Mouse (Mus musculus): Measurements from ENCODE around the gene Gm47969.
"Not testable (repeated sequence)": the region's sequence is repeated elsewhere in the genome, so short reads cannot be mapped to it uniquely, and the experiment has no call there.

The Gm47969 gene

DNA sequence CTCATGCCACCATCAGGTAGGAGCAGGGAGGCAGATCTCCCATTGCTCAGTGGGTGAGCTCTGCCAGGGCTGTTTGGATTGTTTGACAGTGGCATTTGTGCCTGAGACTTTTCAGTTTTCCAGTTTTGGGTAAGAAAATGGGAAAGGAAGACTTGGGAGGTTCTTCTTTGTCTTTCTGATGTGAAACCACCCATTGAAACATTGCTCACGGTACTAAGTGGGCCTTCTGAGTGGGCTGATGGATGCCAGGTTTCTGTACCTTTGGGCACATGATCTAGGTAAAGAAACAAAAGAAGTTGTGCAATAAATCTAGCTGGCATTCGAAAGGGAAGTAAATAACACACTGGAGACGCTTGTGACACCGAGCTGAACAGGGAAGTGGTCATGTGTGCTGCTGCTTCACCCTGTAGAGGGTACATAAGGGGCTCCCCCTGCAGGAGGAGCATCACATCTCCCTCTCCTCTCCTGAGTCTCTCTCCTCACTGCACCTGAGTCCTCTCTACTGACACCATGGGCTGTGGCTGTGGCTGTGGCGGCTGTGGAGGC is at the start of gene Gm47969:
TSS of gene Gm47969 (plus strand) at position 51 of the 546 bp plus-strand sequence.
- DNase-seq (ENCODE audit: low read depth): no peak

DNA sequence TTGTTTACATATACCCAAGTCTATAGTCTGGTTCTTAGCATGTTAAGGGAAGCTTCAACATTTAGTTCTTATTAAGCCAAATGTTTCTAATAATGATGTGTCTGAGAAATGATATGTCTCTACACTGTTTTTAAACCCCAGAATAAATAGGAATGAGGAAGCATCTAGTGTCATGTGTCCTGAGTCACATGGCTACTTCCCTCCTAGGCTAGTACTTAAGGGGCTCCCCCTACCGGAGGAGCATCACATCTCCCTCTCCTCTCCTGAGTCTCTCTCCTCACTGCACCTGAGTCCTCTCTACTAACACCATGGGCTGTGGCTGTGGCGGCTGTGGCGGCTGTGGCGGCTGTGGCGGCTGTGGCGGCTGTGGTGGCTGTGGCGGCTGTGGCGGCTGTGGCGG is 44.4 kb upstream of the Gm47969 start, which contains the start of gene Gm47959:
TSS of gene Gm47959 (plus strand) at position 243 of the 400 bp plus-strand sequence.
- not testable (repeated sequence) for DNase-seq (ENCODE audit: low read depth)

DNA sequence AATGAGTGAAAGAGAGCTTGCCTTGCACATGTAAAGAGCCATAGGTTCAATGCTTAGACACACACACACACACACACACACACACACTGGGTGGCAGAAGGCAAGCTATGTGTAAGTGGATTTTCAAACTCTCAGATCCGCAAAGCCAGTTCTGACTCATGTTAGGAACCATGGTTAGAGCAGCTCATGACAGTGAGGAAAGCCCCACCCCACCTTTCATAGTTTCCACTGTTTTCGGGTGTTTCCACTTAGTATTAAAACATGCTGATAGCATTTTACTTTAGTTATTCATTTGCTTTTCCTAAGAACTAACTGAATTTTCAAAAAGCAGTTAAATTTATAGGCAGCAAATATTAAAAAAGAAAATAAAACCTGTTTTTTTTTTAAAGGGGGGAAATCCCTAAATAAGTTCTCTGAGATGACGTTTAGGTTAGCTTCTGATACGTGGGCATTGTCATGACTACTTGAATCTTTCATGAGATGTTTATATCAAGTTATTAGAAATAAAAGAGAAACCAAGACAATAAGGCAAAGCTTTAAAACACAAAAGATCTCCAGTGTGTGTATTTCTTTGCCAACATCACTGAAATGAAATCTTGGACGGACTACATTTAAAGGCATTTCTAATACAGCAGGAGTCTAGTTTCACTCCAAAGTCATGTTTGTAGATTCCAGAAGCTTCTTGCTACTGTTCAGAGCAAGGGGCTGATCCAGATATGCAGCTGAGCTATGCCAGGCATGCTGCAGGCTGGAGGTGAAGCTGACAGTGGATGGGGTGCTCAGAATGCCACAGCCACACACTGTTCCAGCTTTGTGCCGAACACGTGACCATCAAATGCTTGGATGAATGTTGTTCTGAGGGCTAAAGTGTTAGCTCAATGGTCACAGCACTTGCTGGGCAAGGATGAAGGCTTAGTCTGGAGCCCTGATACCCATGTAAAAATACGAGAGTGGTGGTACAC is 38.2 kb upstream of the Gm47969 start:
- DNase-seq (ENCODE audit: low read depth): peak; percentile 12

DNA sequence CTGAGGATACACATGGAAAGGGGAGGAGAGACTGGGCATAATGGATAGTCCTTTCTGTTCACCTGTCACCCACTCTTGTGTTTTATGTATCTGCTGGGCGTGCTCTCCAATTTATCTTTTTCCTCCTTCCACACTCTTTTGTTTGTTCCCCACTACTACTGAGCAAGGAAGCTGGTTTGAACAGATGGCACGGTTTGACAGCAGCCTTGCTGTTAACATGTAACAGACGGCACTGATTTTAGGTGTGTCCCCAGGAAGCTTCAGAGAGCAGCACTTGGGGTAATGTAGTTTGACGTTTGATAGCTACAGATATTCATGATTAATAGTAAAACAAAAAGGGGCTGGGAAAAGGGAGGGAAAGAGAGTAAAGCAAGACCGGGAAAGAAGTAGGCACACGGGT is 37.3 kb upstream of the Gm47969 start:
- no peak for DNase-seq (ENCODE audit: low read depth)

DNA sequence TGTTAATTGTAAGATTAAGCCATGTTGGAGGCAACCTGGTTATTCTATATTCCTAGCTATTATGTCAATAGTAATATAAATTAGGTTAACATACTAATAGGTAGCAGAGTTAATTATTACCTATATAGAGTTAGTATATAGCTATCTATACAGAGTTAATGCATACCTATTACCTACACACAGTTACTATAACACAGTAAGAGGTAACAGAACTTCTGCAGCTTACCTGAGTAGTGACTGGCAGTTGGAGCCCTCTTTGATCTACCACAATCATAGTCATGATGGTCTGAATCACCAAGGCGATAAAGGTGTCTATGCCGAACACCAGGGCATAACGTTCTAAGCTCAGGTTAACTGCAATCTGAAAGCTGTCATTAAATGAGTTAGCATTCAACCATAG is 30.3 kb upstream of the Gm47969 start:
- DNase-seq (ENCODE audit: low read depth): no peak

DNA sequence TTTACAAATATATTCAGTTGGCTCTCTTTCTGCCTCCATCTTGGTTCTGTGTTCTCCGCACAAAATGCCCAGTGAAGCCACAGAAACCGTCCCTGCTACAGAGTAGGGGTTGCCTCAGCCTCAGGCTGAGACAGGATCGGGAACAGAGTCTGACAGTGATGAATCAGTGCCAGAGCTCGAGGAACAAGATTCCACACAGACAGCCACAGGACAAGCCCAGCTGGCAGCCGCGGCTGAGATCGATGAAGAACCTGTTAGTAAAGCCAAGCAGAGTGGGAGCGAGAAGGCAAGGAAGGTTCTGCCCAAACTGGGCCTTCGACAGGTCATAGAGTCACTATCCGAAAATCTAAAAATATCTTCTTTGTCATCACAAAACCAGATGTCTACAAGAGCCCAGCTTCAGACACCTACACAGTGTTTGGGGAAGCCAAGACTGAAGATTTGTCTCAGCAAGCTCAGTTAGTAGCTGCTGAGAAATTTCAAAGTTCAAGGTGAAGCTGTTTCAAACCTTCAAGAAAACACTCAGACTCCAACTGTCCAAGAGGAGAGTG is 29.3 kb upstream of the Gm47969 start:
- DNase-seq (ENCODE audit: low read depth): no peak

DNA sequence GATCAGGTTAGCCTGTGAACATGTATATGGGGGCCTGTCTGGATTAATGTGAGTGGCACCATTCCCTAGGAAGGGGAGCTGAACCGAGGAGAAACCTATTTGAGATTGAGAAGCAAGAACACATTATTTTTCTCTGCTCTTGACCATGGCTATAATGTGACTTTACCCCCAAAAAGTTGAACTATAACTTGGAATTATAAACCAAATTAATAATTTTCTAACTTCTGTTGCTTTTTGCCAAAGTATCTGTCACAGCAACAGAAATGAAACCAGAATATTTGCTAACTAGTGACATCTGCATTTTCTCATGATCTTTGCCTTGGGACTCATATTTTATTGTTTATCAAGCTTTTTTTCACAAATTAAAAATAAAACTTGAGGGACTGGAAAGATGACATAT is 28.2 kb upstream of the Gm47969 start:
- DNase-seq (ENCODE audit: low read depth): no peak

DNA sequence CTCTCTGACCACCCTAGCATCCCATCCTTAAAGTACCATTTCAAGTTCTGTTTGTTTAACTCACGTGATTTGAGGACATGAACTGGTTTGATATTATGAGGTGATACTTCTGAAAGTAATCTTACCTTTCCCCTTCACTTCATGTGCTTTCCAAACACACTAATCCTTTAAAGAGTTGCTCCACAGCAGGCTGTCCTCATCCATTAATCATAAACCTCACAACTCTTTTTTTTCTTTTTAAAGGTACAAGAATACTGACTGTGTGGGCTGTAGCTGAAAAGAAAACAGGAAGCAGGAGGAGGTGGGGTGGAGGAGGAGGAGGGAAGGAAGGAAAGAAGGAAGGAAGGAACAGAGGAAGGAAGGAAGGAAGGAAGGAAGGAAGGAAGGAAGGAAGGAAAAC is 12.8 kb upstream of the Gm47969 start:
- DNase-seq (ENCODE audit: low read depth): no peak

DNA sequence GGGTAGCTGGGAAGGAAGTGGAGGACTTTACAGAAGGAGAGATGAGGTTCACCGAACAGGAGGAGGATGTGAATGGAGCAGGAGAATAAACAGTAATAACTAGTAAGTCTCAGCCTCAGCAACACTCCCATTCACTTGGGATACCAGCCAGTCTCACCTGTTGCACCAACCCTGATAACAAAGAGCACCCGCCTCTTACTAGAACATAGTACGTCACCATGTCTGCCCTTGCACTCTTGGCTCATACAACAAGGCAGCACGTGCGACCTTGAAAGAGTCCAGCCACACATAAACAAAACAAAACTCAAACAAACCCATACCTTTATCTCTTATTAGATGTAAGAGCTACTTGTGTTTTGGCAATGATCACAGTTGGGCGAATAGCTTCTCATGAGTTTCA is 12.2 kb upstream of the Gm47969 start:
- DNase-seq (ENCODE audit: low read depth): no peak

DNA sequence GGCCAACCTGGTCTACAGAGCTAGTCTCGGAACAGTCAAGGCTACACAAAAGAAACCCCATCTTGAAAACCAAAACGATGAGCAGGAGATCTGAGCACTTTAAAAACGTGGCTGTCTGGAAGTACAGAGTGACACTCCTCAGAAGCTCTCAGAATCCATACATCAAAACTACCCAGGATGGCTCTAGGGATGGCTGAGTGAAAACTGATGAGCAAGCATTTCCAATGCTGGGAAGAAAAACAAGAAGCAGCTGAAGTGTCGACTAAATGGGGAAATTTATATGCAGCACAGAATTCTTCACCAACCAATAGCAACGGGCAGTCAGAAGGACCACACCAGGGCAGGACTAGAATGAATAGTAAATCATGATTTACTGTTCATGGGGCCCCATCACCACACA is 10.2 kb upstream of the Gm47969 start:
- no peak for DNase-seq (ENCODE audit: low read depth)

DNA sequence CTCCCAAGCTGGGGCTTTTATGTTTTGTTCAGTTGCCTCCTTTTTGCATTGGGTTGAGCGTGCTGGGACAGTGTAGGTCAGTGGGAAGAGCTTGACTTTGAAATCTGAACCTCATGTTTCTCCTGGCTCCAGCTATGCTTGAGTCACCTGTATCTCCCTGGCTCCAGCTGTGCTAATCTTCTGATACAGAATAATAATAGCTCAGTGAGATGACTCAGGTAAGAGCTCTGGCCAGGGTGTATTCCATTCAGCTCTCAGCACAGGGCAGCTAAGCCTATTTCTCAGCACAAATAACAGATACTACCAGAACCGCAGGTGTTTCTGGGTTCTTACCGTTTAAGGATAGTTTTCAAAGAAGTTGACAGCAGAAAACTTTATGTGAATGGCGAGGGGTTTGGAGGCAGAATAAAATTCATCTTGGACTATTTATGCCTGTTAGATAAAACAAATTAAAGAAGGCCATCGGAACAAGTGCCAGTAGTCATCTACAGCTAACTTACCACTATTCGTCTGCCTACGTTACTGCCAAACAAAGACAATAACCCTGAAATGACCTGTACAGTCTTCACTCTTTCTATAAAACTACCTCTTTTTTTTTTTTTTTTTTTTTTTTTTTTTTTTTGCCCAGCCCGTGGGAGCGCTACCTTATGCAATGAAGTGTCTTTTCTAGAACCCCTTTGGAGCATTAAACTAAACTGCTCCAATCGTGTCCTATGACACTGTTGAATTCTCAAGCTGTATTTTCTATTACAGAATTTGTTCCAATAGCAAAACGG is 7.7 kb upstream of the Gm47969 start:
- no peak for DNase-seq (ENCODE audit: low read depth)

DNA sequence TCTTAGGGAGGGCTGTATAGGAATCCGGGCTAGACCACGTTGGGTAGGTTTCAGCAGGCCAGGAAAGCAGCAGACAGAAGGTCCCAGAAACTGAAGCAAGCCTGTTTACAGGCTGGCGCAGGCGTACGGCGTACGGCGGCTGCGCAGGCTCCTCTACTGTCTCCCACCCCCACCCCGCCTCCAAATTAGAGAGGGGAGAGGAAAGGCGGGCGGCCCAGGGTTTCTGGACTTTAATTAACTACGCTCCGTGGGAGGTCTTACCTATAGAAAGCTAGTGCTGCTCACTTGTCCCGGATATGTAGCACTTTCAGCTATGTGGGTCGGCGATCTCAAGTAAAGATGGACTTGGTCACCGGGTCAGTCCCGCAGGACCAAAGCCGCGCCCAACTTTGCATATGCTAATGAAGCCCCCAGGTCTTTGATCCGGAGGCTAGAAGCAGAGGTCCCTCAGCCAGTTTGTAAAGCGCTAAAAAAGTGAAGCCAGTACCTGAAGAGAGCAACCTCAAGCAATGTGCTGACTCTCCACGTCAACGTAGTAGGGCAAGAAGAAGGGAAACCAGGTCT is 6.5 kb upstream of the Gm47969 start, which contains the start of gene Slc19a3:
TSS of gene Slc19a3 (minus strand) at position 340 of the 564 bp plus-strand sequence.
- DNase-seq (ENCODE audit: low read depth): peak; percentile 33

DNA sequence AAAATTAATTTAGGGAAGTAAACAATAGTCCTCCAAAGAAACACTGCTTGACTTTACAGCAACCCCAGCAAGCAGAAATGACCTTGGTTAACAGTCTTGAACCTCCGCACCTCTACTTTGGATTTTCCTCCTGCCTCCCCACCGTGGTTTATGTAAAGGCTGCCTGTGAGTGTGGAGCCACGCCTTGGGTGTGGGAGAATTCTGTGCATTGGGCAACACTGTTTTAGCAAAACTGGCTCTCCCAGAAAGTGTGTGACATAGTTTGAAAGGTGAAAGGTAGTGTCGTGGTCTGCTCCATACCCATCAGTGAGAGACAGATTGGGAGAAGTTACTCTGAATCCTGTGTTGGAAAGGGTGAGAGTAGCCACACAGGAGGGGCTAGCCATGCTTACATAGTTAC is 5.7 kb upstream of the Gm47969 start:
- no peak for DNase-seq (ENCODE audit: low read depth)

DNA sequence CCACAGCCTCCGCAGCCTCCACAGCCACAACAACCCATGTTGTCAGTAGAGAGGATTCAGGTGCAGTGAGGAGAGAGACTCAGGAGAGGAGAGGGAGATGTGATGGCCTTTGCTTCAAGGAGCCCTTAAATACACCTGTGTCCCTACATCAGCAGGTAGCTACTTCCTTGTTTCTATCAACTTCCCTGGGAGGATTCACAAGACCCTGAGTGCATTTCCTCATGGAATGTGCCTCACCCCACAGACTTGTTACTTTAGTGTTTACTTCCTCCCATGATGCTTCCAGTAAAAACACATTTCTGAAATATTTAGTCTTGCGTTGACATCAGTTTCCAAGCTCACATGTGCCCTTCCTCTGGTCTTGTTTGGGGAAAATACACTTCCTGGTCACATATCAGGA is 2.4 kb upstream of the Gm47969 start, which contains the start of gene Krtap28-10:
TSS of gene Krtap28-10 (minus strand) at position 101 of the 400 bp plus-strand sequence.
- DNase-seq (ENCODE audit: low read depth): no peak

DNA sequence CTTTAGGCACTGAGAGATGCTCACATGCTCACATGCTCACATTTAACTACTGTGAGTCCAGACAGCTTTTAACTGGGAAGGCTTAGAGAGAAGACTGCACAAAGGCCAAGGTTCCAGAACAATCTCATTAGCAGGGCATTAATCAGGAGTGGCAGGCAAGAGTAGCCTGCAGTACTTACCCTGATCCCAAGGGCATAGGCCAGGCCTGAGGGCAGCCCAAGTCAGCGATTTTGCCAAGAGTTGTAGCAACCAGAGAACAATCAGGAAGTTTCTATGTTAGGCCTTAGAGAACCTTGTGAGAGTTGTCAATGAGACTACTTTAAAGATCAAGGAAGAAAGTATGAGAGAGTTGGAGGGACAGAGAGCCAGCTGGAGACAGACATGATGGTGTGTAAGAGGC is 13.7 kb downstream of the Gm47969 start:
- DNase-seq (ENCODE audit: low read depth): no peak

DNA sequence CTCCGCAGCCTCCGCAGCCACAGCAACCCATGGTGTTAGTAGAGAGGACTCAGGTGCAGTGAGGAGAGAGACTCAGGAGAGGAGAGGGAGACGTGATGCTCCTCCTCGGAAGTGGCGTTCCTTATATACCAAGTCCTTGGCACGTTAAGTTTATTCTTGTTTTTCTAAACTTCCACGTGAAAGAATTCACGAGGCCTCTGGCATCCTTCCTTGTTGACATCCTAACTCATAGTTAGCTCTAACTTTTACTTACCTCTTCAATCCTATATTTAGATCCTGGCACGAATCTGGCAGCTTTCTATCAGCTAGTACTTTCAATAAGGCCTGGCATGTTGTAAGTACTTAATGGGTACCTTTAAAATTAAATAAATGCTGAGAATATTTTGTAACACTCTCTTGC is 14.5 kb downstream of the Gm47969 start, which contains the start of gene A030005K14Rik:
TSS of gene A030005K14Rik (minus strand) at position 101 of the 400 bp plus-strand sequence.
- no peak for DNase-seq (ENCODE audit: low read depth)

DNA sequence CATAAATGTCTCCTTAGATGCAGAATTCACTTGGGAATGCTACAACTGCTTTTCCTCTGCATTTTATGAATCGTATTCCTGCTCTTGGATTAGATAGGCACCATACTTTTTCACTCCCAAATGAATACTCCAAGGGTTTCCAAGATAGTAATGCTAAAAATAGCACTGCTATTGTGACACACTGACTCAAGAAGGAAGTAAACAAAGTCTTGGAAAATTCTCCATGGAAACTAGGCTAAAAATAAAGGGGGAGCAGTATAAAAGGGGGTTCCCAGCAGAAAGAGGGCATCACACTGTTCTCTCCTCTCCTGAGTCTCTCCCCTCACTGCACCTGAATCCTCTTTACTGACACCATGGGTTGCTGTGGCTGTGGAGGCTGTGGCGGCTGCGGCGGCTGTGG is 15.9 kb downstream of the Gm47969 start, which contains the start of gene Krtap28-13:
TSS of gene Krtap28-13 (plus strand) at position 288 of the 400 bp plus-strand sequence.
- DNase-seq (ENCODE audit: low read depth): no peak

DNA sequence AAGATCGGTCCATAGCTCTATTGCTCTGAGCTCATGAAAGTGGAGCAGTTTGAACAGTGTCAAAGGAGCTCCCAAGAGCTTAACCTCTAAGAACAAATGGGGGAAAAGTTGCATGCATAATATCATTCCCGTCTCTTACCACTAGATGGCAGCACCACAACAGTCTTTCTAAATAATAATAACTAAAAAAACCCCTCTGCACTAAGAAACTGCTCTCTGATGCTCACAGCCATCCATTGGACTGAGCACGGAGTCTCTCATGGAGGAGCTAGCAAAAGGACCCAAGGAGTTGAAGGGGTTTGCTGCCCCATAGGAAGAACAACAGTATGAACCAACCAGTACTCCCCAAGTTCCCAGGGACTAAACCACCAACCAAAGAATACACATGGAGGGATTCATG is 20.1 kb downstream of the Gm47969 start:
- peak; percentile 46 for DNase-seq (ENCODE audit: low read depth)

DNA sequence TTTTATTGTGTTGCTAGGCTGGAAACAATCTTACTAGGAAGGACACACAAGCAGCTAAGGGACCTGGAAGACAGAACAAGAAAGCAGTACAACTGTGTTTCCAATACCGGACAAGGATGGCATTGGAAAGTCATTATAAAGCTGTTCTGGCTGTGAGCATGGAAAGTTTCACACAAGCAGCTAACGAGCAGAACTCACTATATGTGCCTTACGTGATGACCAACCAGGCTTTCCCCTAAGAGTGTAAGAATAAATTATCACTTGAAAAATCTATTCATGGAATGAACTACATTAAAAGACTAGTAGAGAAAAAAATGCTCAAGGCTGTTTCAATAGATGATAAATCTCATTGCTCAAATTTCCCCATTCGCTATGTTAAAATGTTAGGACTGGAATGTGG is 21.8 kb downstream of the Gm47969 start:
- no peak for DNase-seq (ENCODE audit: low read depth)

DNA sequence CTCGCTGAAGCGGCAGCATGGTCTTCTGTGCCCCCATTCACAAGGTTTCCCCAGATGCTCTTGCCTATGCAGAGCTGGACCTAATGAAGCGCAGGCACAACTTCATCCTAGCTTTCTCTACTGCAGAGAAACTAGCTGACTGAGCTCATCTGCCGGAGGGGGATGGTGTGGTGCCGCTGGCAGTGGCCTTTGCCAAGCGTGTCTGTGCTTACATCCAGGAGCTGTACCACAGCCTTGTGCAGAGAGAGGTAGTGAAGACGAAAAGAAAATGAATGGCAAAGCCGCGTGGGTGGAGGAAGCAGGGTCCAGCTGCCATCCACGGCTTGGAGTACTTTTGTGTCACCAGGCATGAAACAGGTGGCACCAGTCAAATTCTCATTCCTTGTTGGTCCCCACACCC is 22.5 kb downstream of the Gm47969 start:
- no peak for DNase-seq (ENCODE audit: low read depth)

DNA sequence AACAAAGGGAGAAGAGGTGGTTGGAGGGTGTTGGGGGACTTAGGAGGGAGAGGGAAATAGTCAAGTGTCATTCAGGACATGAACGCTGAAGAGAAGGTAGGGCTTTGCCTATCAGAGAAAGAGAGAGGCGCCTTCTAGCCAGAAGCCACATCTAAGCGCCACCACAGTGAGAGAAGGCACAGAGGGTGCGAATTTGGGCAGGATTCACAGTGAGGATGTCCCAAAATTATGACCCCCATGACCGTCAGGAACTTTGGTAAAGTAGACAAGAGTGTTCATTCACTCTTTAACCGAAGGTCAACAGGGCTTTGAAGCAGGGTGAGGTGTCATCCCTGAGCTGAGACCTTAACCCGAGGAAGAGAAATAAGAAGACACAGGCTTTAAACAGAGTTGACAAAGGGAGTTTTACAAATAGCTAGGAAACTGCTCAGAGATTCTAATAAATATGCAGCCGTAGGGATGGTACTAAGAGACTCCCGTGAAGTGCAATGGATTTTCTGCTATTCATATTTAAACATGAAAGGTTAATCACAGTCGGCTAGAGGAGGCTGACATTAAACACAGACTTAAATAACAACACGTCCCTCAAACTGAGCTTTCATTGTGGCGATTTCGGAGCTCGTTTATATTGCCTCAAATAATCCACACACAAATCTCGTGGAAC is 30.9 kb downstream of the Gm47969 start:
- DNase-seq (ENCODE audit: low read depth): no peak
